Mouse (Mus musculus): ENCODE measurements around the gene Sorbs2. TPM values are rescaled to one million over a fixed set of nuclear protein-coding genes. Genes with fewer than 3 reads are reported as not detected.

Sorbs2 gene
- 71.7 and 75.4 TPM in 2 replicates for polyA plus RNA-seq (2015; fragmentation: Nextera tagmentation; extraction: Ambion mirVana)

DNA sequence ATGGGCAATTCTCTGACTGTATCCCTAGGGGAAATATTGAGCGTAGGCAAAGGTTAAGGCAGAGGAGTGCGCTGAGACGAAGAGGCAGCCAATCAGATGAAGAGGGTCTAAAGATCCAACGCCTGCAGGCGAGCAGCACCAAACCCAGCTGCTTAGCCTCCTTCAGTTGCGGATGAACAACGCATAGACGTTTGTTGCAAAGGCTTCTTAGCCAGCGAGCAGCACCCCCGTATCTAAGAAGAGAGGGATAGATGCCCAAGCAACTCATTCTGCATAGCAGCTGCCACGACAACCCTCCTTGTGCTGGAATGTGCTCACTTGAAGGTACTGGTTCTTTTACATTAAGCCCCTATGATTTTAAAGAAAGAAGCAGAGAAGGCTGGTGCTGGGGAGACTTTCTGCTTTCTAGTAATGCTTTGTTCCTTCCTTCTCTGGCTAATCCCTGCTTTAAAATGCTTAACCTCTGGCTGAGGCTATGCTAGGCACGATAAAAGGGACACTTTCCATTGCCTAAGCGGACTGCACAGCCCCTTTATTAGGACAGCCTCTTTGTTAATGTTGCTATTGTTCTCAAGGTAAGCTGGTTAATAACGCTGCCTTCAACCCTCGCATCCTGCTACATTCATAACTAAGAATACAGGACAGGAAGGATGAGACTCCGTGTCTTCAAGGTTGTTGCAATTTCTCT lies at the start of gene Sorbs2:
Sorbs2 (plus strand) TSS at position 155 of the 688 bp plus-strand sequence.
- ATAC-seq (ENCODE audit: low FRiP score), result peak; percentile 93
- Histone ChIP-seq H3K9me3 (no peaks in the 10 kb centered on the region), H3K27ac (peak within 1 kb of the TSS; percentile 96)

DNA sequence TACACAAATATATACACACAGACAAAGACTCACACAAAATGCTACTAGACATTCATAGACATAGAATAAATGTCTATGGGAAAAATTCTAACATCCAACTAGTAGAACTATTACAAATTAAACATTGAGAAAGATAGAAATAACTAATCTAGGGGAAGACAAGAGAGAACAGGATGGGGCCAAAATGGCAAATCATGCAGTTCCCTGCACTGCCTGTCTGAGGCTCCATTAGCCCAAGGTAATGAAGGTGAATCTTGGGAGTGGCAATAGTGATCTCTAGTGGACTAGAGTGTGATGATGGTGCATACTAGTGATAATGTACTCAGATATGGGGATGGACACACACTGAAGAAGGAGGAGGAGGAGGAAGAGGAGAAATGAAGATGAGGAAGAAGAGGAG lies 49.7 kb upstream of the Sorbs2 start:
- Histone ChIP-seq H3K4me1 (replicated peaks) (no peaks in the 10 kb centered on the region), H3K27ac (no peak overlapping the region), H3K4me2 (no peak overlapping the region), H3K36me3 (no peaks in the 10 kb centered on the region), H3K4me3 (no peak overlapping the region), H3K27me3 (no peaks in the 10 kb centered on the region), H3K9ac (no peak overlapping the region), H3K9me3 (no peaks in the 10 kb centered on the region)
- ATAC-seq (ENCODE audit: low FRiP score), result no peak

More for the DNA sequence above, at the start of gene Sorbs2:
- peaks cover 20% of the 10 kb centered on the region for H3K4me1 ChIP-seq (replicated peaks)
- WGBS, result 5% methylated on average over 16 of the region's 16 CpGs
- no peaks in the 10 kb centered on the region for H3K27me3 ChIP-seq
- H3K9ac ChIP-seq, result peak within 1 kb of the TSS; percentile 81
- H3K4me3 ChIP-seq, result peak within 1 kb of the TSS; percentile 49
- H3K36me3 ChIP-seq, result no peaks in the 10 kb centered on the region
- peak within 1 kb of the TSS; percentile 72 for H3K4me2 ChIP-seq

DNA sequence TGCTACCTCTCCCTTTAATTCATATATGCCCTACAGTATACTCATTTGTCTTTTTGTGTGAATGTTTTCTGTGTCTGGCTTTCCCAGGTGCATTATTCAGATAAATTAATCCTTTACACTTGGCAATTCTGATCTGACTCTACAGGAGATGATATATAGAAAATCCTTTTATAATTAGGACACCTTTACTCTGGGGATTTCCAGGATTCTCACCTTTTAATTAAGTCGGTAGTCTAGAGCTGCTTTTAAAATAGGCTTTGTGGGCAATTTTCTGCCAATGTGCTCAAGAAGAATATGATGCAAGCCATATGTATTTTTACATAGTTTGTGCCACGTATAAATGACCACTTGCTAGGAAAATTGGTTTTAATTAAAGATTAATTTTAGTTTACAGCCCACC lies 38.6 kb upstream of the Sorbs2 start:
- 84% methylated on average over 2 of the region's 2 CpGs for WGBS
- H3K4me3 ChIP-seq, result no peak overlapping the region

DNA sequence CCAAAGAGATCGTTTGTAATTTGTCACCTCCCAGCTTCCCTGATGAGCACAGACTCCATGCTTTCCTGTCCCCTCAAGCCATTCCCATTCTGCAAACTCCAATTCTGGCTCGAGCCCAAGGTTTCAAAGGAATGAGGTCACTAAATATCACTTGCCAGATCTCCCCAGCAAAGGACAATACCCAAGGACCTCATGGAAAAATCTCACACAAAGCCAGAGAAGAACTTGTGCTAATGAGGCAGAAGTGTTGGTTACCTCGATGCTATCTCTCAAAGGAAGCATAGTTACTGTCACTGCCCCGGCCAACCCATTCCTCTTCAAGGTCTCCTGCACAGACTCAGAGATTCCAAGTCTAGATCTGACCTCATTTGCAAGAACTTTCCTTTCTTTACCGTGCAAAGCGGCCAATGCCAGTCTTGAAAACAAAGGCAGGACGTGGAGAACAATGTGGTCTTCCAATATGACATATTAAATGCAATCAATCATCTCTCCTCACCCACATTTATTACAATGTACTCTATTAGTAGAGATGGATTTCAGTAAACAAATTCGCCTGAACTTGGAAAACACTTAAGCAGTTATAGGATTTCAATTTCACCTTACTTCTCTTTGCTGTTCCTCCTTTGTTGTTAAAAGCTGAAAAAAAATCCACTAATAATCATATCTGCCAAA lies 37.9 kb upstream of the Sorbs2 start:
- H3K27me3 ChIP-seq, result no peaks in the 10 kb centered on the region
- 65% methylated on average over 8 of the region's 8 CpGs for WGBS
- no peak overlapping the region for H3K4me2 ChIP-seq
- peaks cover 5% of the 10 kb centered on the region; the same call in 1 of the 2 replicates for H3K4me1 ChIP-seq (replicated peaks)
- no peak overlapping the region for H3K27ac ChIP-seq
- H3K4me3 ChIP-seq, result no peak overlapping the region
- no peaks in the 10 kb centered on the region for H3K36me3 ChIP-seq
- no peak overlapping the region for H3K9ac ChIP-seq
- ATAC-seq (ENCODE audit: low FRiP score), result no peak
- no peaks in the 10 kb centered on the region for H3K9me3 ChIP-seq

More for the DNA sequence above, 38.6 kb upstream of the Sorbs2 start:
- Histone ChIP-seq H3K27me3 (no peaks in the 10 kb centered on the region), H3K4me1 (replicated peaks) (peaks cover 5% of the 10 kb centered on the region; the same call in 1 of the 2 replicates), H3K9ac (no peak overlapping the region), H3K27ac (no peak overlapping the region), H3K9me3 (no peaks in the 10 kb centered on the region), H3K36me3 (no peaks in the 10 kb centered on the region), H3K4me2 (no peak overlapping the region)
- ATAC-seq (ENCODE audit: low FRiP score), result no peak

DNA sequence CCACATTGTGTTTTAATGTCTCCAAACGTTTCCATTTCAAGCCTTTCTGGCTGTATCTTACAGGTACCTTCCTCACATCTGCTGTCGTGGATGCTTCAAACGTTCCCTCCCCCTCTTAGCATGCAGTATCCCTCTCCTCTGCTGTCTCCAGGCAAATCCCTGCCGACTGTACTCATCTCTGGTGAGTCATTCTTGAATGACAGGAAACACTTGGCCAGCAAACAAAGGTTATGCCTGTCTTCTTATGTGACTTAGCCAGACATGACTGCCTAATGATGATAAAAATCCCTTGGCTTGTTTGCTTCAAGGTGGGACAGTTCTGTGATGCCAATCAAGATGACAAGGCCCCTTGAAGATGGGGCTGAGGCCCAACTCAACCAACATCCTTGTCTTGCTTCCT lies 26.7 kb upstream of the Sorbs2 start:
- no peaks in the 10 kb centered on the region for H3K36me3 ChIP-seq
- 74% methylated on average over 4 of the region's 4 CpGs for WGBS

DNA sequence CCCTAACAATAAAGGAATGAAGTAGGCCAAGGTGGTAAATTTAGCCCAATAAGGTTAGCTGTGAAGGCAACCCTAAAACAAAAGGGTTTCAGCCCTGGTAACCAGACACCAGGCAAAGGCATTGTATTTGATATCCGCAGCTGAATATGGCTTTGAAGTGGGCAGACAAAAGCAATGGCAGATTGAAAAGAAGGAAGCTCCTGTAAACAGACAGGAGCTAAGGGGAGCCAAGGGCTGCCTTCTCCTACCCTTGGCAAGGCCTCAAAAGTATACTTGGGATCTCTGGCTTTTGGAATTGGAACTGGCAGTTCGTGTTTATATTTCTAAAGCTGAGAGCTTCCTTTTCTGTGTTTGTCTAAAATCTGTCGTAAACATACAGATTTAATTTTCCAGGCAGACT lies 21.3 kb upstream of the Sorbs2 start:
- H3K4me2 ChIP-seq, result no peak overlapping the region
- no peak for ATAC-seq (ENCODE audit: low FRiP score)
- 63% methylated on average over 3 of the region's 3 CpGs for WGBS
- H3K9ac ChIP-seq, result no peak overlapping the region
- no peaks in the 10 kb centered on the region for H3K27me3 ChIP-seq
- no peaks in the 10 kb centered on the region for H3K36me3 ChIP-seq
- H3K27ac ChIP-seq, result no peak overlapping the region
- no peaks in the 10 kb centered on the region for H3K9me3 ChIP-seq
- no peak overlapping the region for H3K4me3 ChIP-seq
- no peaks in the 10 kb centered on the region for H3K4me1 ChIP-seq (replicated peaks)

More for the DNA sequence above, 26.7 kb upstream of the Sorbs2 start:
- Histone ChIP-seq H3K9ac (no peak overlapping the region), H3K4me2 (no peak overlapping the region), H3K4me1 (replicated peaks) (no peaks in the 10 kb centered on the region), H3K9me3 (no peaks in the 10 kb centered on the region), H3K27ac (no peak overlapping the region), H3K4me3 (no peak overlapping the region), H3K27me3 (no peaks in the 10 kb centered on the region)
- ATAC-seq (ENCODE audit: low FRiP score), result no peak

DNA sequence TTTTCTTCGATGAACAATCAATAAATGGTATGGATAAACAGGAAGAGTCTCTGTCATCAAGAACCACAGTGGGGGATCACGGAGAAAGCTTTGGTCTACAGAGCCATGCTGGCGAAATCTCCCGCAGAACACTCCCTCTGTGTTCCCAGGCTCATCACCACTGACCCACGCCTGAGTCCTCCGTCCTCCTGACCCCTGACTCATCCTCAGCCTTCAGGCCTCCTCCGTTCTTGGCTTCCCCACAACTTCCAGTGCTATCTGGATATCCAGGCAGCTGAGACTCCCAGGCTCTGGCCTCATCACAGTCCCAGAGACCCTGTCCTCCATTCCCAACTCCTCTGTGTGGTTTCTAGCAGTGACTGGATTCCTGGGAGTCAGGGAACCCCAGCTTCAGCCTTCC lies 3.6 kb upstream of the Sorbs2 start:
- ATAC-seq (ENCODE audit: low FRiP score), result no peak
- Histone ChIP-seq H3K27ac (no peak overlapping the region), H3K9me3 (no peaks in the 10 kb centered on the region), H3K9ac (no peak overlapping the region), H3K4me3 (no peak overlapping the region), H3K4me2 (no peak overlapping the region), H3K36me3 (no peaks in the 10 kb centered on the region), H3K4me1 (replicated peaks) (0 out of 2 replicates have a peak, but pooled peaks cover 4% of the 10 kb centered on the region), H3K27me3 (no peaks in the 10 kb centered on the region)
- WGBS, result 83% methylated on average over 7 of the region's 7 CpGs

DNA sequence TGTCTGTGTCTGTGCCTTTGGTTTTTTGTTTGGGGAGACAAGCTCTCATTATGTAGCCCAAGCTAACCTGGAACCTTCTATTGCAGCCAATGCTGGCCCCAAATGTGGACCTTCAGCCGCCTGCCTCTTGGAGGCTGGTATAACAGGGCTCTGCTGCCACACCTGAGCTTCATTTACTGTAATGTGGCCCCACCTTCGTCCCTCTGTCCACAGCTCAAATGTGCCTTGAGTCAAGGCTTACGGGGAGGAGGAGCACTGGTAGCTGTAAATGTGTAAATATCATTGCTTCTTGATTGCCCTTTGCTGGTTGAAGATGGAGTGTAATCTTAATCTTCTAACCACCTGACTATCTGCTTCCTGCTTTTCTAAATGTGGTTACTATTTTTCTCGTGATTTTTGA lies 1.2 kb upstream of the Sorbs2 start:
- Histone ChIP-seq H3K9ac (no peak overlapping the region), H3K4me3 (no peak overlapping the region), H3K36me3 (no peaks in the 10 kb centered on the region), H3K4me2 (no peak overlapping the region), H3K27me3 (no peaks in the 10 kb centered on the region), H3K27ac (no peak overlapping the region), H3K9me3 (no peaks in the 10 kb centered on the region), H3K4me1 (replicated peaks) (peaks cover 20% of the 10 kb centered on the region)
- WGBS, result 83% methylated on average over 4 of the region's 4 CpGs
- ATAC-seq (ENCODE audit: low FRiP score), result no peak

DNA sequence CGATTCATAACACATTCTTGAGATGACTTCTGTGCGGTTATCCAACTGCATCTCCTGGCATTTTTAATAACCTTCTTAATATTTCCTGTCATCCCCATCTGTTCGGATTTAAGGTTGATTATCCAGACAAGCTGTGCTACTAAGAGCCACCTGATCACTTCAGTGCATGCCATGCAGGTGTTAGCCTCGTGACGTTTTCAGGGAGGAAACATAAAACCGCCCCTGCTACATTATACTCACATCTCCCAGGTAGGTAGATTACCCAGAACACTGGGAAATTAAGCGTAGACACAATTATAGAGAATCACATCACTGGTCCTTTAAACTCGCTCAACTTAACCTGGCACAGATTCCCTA lies 333 bp upstream of the Sorbs2 start:
- no peaks in the 10 kb centered on the region for H3K36me3 ChIP-seq
- peak; percentile 81 for ATAC-seq (ENCODE audit: low FRiP score)
- peaks cover 20% of the 10 kb centered on the region for H3K4me1 ChIP-seq (replicated peaks)
- no peaks in the 10 kb centered on the region for H3K27me3 ChIP-seq
- H3K4me2 ChIP-seq, result peak overlapping the region; percentile 72
- H3K9me3 ChIP-seq, result no peaks in the 10 kb centered on the region
- peak overlapping the region; percentile 49 for H3K4me3 ChIP-seq
- H3K9ac ChIP-seq, result peak overlapping the region; percentile 81
- H3K27ac ChIP-seq, result peak overlapping the region; percentile 96
- 31% methylated on average over 8 of the region's 8 CpGs for WGBS

DNA sequence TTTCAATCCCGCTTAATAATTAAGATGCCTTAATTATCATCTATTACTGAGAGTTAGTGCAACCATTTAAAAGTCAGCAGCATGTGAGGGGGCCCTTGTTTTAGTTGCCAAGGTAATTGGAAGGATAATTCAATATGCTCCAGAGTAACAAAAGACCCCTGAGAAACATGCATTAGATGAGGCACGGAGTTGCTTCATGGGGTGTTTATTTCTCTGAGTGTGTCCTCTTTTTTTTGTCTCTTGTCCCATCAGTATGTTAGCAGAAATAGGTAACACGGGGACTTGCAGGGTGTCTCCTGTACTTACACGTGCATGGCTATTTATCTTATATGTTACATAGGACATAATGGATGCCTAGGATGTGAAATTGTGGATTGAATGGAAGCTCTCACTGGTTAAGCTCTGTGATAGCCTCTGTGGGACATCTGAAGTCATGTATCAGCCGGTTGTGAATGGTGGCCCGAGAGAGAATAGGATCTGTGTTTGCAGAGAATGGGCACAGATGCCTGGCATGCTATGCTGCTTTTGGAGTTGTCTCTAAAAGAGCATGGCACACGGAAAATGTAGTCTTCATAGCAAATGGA lies 1.0 kb downstream of the Sorbs2 start:
- Histone ChIP-seq H3K27me3 (no peaks in the 10 kb centered on the region), H3K9me3 (no peaks in the 10 kb centered on the region), H3K27ac (peak overlapping the region; percentile 96), H3K4me2 (peak overlapping the region; percentile 72), H3K4me1 (replicated peaks) (peaks cover 20% of the 10 kb centered on the region), H3K4me3 (peak overlapping the region; percentile 49), H3K9ac (peak overlapping the region; percentile 81), H3K36me3 (peaks cover 4% of the 10 kb centered on the region; the same call in 1 of the 2 replicates)
- peak; percentile 44 for ATAC-seq (ENCODE audit: low FRiP score)
- 19% methylated on average over 7 of the region's 7 CpGs for WGBS

DNA sequence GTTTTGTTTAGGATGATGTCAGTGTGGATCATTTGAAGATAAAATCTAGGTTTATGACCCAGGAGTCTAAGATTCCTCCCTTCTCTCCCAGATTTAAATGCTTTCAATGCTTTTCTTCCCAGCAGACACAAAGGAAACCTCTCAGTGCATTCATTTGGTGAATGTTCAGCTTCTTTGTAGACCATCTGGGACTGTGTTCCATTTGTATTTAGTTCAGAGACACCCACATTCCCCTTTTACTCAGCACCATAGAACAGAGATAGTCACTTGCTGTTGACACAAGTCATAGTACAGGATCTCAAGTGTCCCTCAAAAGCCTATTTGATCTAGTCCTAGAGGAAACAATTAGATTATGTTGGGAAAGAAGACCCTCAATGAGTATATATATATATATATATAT lies 4.8 kb downstream of the Sorbs2 start:
- no peak overlapping the region for H3K4me2 ChIP-seq
- H3K27ac ChIP-seq, result no peak overlapping the region
- peaks cover 18% of the 10 kb centered on the region for H3K4me1 ChIP-seq (replicated peaks)
- H3K9me3 ChIP-seq, result no peaks in the 10 kb centered on the region; the same call in 1 of the 2 replicates
- no peak overlapping the region for H3K9ac ChIP-seq
- H3K4me3 ChIP-seq, result no peak overlapping the region
- H3K36me3 ChIP-seq, result peaks cover 8% of the 10 kb centered on the region
- ATAC-seq (ENCODE audit: low FRiP score), result no peak
- no peaks in the 10 kb centered on the region for H3K27me3 ChIP-seq

DNA sequence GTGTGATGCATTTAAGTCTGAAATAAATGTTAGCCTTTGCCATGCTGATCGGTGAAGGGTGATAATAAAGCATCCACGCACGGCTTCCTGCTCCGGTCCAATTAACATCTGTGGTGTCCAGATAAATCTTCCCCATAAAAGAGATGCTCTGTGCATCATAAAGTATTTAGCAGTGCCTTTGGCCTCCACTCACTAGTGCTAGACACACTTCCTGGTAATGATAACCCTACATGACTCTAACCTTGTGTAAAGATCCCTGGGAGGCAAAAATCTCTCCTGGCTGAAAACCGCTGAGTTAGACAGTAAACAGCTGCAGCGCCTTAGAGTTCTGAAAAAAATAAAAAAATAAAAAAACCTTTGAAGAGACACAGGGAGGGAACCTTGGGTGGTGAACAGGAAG lies 14.0 kb downstream of the Sorbs2 start:
- 61% methylated on average over 6 of the region's 6 CpGs for WGBS
- ATAC-seq (ENCODE audit: low FRiP score), result no peak
- Histone ChIP-seq H3K4me2 (no peak overlapping the region), H3K9me3 (no peaks in the 10 kb centered on the region), H3K9ac (no peak overlapping the region), H3K4me1 (replicated peaks) (no peaks in the 10 kb centered on the region; the same call in 1 of the 2 replicates), H3K27ac (no peak overlapping the region), H3K27me3 (no peaks in the 10 kb centered on the region), H3K36me3 (peaks cover 17% of the 10 kb centered on the region; the same call in 1 of the 2 replicates), H3K4me3 (no peak overlapping the region)

Measured in hindbrain, embryonic 13.5 days (tissue).